8 mouse cellular contexts compared by ENCODE assay signal in the genomic region with DNA sequence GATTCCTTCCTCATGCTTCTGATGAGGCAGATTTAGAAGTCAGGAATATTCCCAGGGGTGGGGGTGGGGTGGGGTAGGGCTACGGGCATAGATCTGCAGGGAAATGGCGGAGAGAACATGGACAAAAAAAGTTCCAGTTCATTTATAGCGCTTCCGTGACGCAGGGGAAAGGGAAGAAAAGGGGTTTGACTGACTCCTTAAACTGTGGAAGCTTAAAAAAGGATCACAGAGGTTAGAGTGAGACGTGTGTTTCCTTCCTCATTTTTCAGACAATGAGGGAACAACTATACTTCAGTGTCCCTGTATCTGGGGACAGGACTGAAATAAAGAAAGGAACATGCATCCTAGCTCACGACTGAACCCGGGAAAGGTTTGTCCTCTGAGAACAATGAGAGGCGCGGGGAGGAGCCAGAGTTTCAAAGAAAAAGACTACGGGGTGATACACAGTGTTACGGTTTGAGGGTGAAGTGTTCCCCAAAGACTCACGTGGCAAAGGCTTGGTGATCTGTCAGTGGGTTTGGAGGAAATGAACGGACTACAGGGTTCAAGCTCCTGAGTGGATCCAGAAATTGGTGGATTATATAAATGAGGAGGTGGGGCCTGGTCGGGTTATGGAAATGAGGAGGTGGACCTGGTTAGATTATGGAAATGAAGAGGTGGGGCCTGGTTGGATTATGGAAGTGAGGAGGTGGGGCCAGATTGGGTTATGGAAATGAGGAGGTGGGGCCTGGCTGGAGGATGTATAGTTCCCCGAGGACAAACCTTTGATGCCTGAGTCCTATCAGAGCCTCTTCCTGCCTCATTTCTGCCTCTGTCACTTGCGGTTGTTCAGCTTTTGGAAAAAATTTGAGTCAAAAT. TPM values are rescaled to one million over a fixed set of nuclear protein-coding genes. Genes with fewer than 3 reads are reported as not detected.
DNase-seq lines count a peak whose midpoint lies in the region; ATAC-seq lines count a peak whose summit lies in the region.

No protein-coding gene starts in this region.

- DNase-seq in frontal cortex, postnatal 36 days (ENCODE audit: low spot score in 2 of 2) = no peak
- peak; percentile 20 to 46 for DNase-seq in B cell, adult 2 months
- no peak for DNase-seq in embryonic facial prominence, embryonic 14.5 days (ENCODE audit: low spot score)
- no peak for DNase-seq in right cerebral cortex, adult 18-20 months
- no peak for DNase-seq in gastrocnemius, adult 8-10 months (ENCODE audit: low spot score in 2 of 2)
- DNase-seq in frontal cortex, adult 2 months (ENCODE audit: extremely low spot score in 1 of 2, low spot score in 1 of 2) = no peak

- no peak overlapping the region for H3K9ac ChIP-seq in embryonic facial prominence, embryonic 14.5 days (ENCODE audit: low read depth, low read length)
- no peak overlapping the region for H3K9ac ChIP-seq in liver, embryonic 15.5 days

- no peaks in the 10 kb centered on the region for H3K27me3 ChIP-seq in embryonic facial prominence, embryonic 14.5 days (replicated peaks; ENCODE audit: control insufficient read depth, insufficient read depth, low read length)
- H3K27me3 ChIP-seq in liver, embryonic 15.5 days = no peaks in the 10 kb centered on the region

- H3K4me1 ChIP-seq in embryonic facial prominence, embryonic 14.5 days (ENCODE audit: control insufficient read depth, insufficient read depth, low read length) = no peaks in the 10 kb centered on the region
- no peaks in the 10 kb centered on the region for H3K4me1 ChIP-seq in liver, embryonic 15.5 days (replicated peaks)

- ATAC-seq in frontal cortex, adult (ENCODE audit: low TSS enrichment) = peak; percentile 46
- ATAC-seq in embryonic facial prominence, embryonic 14.5 days (ENCODE audit: low read depth) = peak; percentile 77
- peak; percentile 62 for ATAC-seq in liver, embryonic 15.5 days (ENCODE audit: insufficient read depth)

- H3K27ac ChIP-seq in embryonic facial prominence, embryonic 14.5 days (replicated peaks; ENCODE audit: low read depth, low read length) = no peak overlapping the region
- no peak overlapping the region; the same call in 1 of the 2 replicates for H3K27ac ChIP-seq in liver, embryonic 15.5 days (replicated peaks)

- H3K9me3 ChIP-seq in embryonic facial prominence, embryonic 14.5 days (ENCODE audit: control insufficient read depth, low read length) = no peaks in the 10 kb centered on the region
- H3K9me3 ChIP-seq in liver, embryonic 15.5 days (replicated peaks) = no peaks in the 10 kb centered on the region

- no peaks in the 10 kb centered on the region for H3K36me3 ChIP-seq in embryonic facial prominence, embryonic 14.5 days (ENCODE audit: control insufficient read depth, insufficient read depth, low read length)
- H3K36me3 ChIP-seq in liver, embryonic 15.5 days (replicated peaks) = no peaks in the 10 kb centered on the region

- no peak overlapping the region for H3K4me3 ChIP-seq in embryonic facial prominence, embryonic 14.5 days (ENCODE audit: low read depth, low read length)
- H3K4me3 ChIP-seq in liver, embryonic 15.5 days (replicated peaks) = no peak overlapping the region

- 28% methylated on average over 17 of the region's 17 CpGs for WGBS in embryonic facial prominence, embryonic 14.5 days
- WGBS in liver, embryonic 15.5 days (ENCODE audit: insufficient replicate concordance) = 10% methylated on average over 17 of the region's 17 CpGs

- H3K4me2 ChIP-seq in embryonic facial prominence, embryonic 14.5 days (ENCODE audit: low read depth, low read length) = no peak overlapping the region; the same call in 1 of the 2 replicates
- peak overlapping the region; percentile 52 for H3K4me2 ChIP-seq in liver, embryonic 15.5 days

RNA-seq across cellular contexts. Expression of gene Tmem150c, which starts 57.8 kb away (rescaled TPM):
- 5.2 and 6.5 TPM in 2 replicates for polyA plus RNA-seq in embryonic facial prominence, embryonic 14.5 days (2014; fragmentation: Nextera tagmentation; extraction: Ambion mirVana)
- 0.36 and 0.59 TPM in 2 replicates for polyA plus RNA-seq in liver, embryonic 15.5 days (2015; fragmentation: Nextera tagmentation; extraction: Ambion mirVana)
- total RNA-seq in gastrocnemius, adult 8-10 months (2022) = 1 to 10 TPM in 2 of 4 experiments, under 1 TPM in 2; 0.64 to 2.9 (median 1.1) TPM
- polyA plus RNA-seq in frontal cortex, adult 2 months (2012; rRNA removed) = 23.2 and 27.6 TPM in 2 replicates

Comparison
In these comparisons a context has a peak if more than half of its experiments do, and no peak if none do; other contexts are left out.
1. DNase-seq: peak in B cell, adult 2 months (2 of 2); none in frontal cortex, postnatal 36 days (0 of 2), embryonic facial prominence, embryonic 14.5 days (single experiment), right cerebral cortex, adult 18-20 months (single experiment), gastrocnemius, adult 8-10 months (0 of 2) and frontal cortex, adult 2 months (0 of 2).
2. Peak in every context shown above with its lines, with median percentiles within 50 percentile points of each other: ATAC-seq.